Mouse (Mus musculus) spleen, postnatal 4 days (tissue): ENCODE results near the gene Sem1.
"Not testable (repeated sequence)": the region's sequence is repeated elsewhere in the genome, so short reads cannot be mapped to it uniquely, and the experiment has no call there.

Experiments used
- DNase-seq, 2 experiments: peaks; one replicate each; pipeline ENCODE4 v3.0.0; 2022; ENCODE audit warnings: low spot score in 2 of 2

The Sem1 gene

DNA sequence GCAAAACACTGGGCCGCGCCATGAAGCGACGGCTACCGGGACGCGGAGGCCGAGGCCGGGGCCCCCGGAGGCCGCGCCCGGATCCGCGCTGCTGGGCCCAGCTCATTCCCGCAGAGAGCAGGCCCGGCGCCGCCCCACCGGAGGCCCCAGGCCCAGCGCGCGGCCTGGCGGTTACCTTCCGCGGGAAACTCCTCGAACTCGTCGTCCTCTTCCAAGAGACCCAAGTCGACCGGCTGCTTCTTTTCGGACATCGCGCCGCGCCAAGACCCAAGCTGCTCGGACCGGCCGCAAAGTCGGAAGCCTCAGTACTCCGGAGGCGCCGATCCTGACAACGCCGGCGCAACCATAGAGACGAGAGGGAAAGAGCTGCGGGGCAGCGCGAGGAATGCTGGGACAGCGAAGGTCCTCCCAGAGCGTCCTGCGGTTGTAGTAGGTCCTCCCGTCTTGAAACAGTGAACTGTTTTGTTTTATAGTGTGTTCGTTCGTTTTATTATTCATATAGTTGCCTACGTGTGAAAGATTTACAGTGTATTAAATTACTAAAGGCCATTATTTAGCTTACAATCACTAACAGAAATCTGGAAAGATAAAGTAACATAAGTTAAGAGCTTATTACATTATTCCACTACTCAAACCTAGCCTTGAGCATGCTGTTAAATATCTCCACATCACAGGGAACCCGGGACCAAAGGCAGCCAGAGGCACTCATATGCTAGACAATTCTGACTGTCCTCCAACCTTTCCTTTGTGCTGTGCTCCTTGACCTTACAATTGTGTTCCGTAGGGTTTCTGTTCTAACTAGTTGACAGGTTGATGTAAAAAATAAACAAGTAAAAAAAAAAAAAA lies at the start of gene Sem1:
TSS of gene Sem1 (minus strand) at position 360 of the 846 bp plus-strand sequence.
- peak; percentile 89 to 94 for DNase-seq

DNA sequence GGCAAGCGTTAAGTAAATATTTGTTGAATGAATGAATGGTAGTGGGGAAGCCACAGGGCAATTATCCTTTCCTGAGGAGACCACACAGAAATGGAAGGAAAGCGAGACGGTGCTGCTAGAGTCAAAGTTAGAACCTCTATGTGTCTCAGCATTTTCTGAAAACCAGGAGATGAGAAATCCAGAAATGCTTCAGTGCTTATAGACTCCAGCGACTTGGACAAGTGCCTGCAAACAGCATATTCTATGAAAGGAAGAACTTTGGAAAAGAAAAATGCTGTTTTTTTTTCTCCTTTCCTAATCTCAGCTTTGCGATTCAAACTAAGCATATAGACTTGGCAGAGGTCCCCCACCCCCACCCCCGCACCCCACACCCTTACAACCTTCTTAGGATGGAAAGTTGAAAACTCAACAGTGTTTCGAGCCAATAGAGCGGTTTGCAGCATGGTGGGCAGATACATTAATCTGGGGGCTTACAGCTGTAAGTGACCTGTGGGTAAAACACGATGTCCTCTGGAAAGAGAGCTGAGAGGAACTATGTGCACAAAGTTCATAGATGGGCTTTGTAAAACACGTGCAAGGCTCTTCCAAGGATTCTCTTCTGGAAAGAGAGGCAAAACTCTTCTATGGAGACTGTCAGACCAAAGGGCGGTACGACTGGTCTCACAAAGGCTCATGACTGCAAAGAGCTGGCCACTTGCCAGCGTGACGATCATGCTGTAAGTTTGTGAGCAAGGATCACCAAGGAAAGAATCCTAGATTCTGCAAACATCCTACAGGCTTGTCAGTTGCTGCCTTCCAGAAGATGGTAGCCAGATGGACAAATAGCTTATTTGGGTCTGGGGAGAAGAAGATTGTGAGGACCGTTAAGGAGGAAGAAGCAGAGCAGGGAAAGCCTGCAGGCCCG lies 44.6 kb upstream of the Sem1 start:
- no peak for DNase-seq

GRCm38 (mm10) chr6:6603561-6604544 lies 25.4 kb upstream of the Sem1 start:
- DNase-seq, result no peak

GRCm38 (mm10) chr6:6586313-6586712 lies 7.8 kb upstream of the Sem1 start:
- no peak for DNase-seq

DNA sequence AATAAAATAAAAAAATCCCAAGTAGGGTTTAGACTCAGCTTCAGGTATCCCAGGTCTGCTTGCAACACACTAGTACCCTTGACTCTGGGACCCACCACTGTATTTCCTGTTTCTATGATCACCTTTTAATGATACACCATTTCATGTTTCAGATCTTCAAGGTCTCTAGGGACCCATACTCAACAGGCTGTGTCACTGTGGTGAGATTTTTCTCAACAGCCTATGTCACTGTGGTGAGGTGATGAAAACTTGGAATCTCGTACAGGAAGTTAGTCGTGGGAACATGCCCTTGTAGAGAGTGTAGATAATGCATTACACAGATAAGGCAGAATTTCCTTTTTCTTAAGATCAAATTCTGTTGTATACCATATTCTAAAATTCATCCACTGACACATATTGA lies 3.4 kb upstream of the Sem1 start:
- DNase-seq, result no peak

DNA sequence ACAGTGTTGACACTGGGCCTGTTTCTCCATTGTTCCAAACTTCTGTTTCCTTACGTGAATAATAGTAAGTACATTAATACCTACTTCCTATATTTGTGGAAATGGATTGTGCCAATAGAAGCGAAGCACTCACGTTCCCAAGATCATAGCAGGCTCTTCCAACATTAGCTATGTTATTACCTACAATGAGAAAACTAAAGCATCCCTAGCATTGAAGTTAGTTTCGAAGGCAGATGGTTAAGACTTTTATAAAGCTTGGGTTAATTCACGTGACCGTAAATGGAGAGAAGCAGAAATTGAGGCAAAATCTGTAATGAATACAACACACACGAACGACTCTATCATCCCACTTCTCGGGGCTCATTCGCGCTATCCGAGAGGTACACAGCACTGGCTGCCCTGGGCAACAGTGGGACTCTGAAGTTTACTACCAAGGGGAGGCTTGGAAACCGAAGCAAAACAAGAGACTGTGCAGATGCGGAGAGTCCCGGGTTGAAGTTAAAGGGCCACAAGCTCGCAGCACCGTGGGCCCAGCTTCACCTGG lies 650 bp downstream of the Sem1 start:
- DNase-seq, result no peak

DNA sequence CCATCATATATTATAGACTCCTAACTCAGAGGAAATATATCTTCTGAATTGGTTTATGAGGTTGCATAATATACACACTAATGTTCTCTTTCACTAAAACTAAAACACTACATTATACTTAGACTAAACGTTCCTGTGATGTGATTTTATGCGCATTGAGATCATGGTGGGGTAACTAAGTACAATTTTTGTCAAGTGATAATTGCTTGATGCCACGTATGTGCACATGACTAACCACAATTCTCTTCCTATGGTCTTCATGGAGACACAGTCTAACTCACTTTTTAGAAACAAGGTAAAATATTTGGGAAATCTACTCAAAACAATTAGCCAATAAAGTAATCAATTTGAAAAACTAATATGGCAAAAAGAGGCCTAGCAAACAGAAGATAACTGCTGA lies 1.2 kb downstream of the Sem1 start:
- DNase-seq, result no peak

DNA sequence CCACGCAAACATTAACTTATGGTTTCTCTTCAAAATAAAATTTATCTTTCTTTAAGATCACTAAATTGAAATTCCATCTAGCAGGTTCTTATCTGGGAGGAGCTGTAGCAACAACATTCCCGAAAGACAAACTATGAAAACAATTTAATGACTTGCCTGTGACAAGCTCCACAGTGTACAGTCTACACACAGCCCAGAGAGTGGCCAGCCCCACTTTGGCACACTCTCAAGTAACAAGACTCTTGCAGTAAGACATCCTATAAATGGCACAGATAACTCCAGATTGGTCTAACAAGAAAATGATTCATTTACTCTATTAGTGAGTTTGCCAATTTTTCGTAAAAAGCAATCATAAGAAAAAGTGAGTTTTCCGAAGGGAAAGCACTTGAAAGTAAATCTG lies 2.7 kb downstream of the Sem1 start:
- DNase-seq, result no peak

- no peak for DNase-seq
Measured at GRCm38 (mm10) chr6:6568436-6568835, 10.0 kb downstream of the Sem1 start.

GRCm38 (mm10) chr6:6563691-6564090 lies 14.8 kb downstream of the Sem1 start:
- no peak for DNase-seq

DNA sequence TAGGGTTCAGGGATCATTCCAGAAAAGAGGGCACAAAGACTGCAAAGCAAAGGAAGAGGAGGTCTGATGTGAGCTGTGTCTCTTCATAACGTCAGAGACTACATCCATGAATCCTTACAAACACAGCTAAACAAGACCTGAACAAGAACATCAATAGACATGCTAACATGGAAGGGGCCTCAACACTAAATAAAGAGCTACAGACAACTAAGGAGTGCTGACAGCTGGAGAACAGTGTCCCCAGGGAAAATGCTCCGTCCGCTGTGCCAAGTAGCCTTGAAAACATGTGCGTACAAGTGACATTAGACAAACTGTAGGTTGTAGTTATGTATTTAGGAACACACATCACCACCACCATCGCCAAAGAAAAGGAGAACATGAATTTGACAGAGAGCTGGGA lies 15.7 kb downstream of the Sem1 start:
- DNase-seq, result no peak

GRCm38 (mm10) chr6:6557647-6558046 lies 20.8 kb downstream of the Sem1 start:
- DNase-seq, result no peak

- DNase-seq, result no peak
Measured at GRCm38 (mm10) chr6:6552006-6552405, 26.5 kb downstream of the Sem1 start.

GRCm38 (mm10) chr6:6547997-6548396 lies 30.5 kb downstream of the Sem1 start:
- no peak for DNase-seq

DNA sequence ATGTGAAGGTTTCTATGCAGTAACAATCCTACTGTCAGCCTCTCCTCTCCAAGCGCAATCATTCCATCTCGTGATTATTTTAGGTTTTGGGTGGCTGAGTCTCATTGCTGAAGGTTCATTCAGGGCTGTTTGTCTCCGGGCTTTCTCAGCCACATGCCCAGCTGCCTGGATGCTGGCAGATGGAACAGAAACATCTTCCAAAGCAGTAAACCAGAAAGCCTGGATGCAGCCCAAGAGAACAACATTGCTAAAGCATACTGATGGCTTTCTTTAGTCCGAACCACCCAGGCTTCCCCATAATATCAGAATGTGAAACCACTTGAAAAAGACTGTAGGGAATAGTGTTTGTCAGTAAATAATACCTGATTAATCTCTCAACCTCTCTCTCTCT lies 34.2 kb downstream of the Sem1 start:
- DNase-seq, result no peak

- no peak for DNase-seq
Measured at GRCm38 (mm10) chr6:6543606-6544254, 34.7 kb downstream of the Sem1 start.

- peak in 1 of 2 experiments; percentile 15 for DNase-seq
Measured at GRCm38 (mm10) chr6:6542133-6542532, 36.3 kb downstream of the Sem1 start.

GRCm38 (mm10) chr6:6536781-6537466 lies 41.5 kb downstream of the Sem1 start:
- no peak for DNase-seq

GRCm38 (mm10) chr6:6536359-6536758 lies 42.1 kb downstream of the Sem1 start:
- not testable (repeated sequence) for DNase-seq
